In the genomic region with DNA sequence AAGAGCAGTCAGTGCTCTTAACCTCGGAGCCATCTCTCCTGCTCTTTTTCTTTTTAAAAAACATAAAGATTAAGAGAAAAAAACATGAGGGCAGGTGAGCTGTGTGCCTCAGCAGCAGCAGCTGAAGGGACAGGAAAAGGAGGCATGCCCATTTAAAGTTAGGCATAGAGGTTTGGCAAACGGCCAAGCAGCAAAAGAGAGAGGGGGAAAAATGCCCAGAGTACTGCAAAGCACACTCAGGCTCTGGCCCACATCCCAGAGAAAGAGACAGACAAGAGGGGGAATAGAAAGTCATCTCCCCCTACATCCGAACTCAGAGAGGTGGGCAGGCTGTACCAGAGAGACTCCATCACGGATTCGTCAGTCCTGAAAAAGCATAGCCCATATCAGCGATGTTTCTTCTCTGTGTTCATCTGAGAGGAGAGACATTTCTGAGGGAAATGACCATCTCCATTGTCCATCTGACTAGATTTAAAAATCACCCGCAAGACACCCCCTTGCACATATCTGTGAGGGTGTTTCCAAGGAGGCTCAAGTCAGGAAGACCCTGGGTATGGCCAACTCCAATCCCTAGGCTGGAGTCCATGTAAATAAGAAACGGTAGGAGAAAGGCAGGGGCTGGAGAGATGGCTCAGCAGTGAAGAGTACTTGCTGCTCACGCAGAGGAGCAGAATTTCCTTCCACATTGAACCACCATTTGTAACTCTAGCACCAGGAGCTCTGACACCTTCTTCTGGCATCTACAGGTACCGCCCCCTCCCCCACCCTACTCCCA, we compare ENCODE assay signal across 19 mouse cellular contexts. TPM values are rescaled to one million over a fixed set of nuclear protein-coding genes. Genes with fewer than 3 reads are reported as not detected.
DNase-seq lines count a peak whose midpoint lies in the region; ATAC-seq and TF ChIP-seq lines count a peak whose summit lies in the region.
"Had no signal": no experiment of that assay in that cellular context is flagged by ENCODE, and none has a peak within 500 bp of the region (broad histone marks: within the 10 kb centered on the region; RNA-seq: fewer than 3 reads in every experiment).

No protein-coding gene starts in this region.

- H3K36me3 ChIP-seq in embryonic facial prominence, embryonic 12.5 days = no peaks in the 10 kb centered on the region
- H3K36me3 ChIP-seq in embryonic facial prominence, embryonic 10.5 days (replicated peaks) = no peaks in the 10 kb centered on the region
- no peaks in the 10 kb centered on the region for H3K36me3 ChIP-seq in hindbrain, postnatal 0 days (ENCODE audit: insufficient read depth, low read length)
- no peaks in the 10 kb centered on the region for H3K36me3 ChIP-seq in hindbrain, embryonic 10.5 days
- H3K36me3 ChIP-seq in lung, embryonic 14.5 days (ENCODE audit: insufficient read depth) = no peaks in the 10 kb centered on the region
- H3K36me3 ChIP-seq: heart, embryonic 10.5 days; liver, embryonic 12.5 days; neural tube, embryonic 15.5 days; stomach, embryonic 15.5 days had no signal

- peaks cover 12% of the 10 kb centered on the region for H3K4me1 ChIP-seq in embryonic facial prominence, embryonic 12.5 days
- H3K4me1 ChIP-seq in embryonic facial prominence, embryonic 10.5 days = peaks cover 4% of the 10 kb centered on the region; the same call in 1 of the 2 replicates
- no peaks in the 10 kb centered on the region for H3K4me1 ChIP-seq in hindbrain, postnatal 0 days (ENCODE audit: insufficient read depth, low read length)
- H3K4me1 ChIP-seq in hindbrain, embryonic 10.5 days (replicated peaks) = no peaks in the 10 kb centered on the region
- no peaks in the 10 kb centered on the region for H3K4me1 ChIP-seq in lung, embryonic 14.5 days (ENCODE audit: insufficient read depth)
- H3K4me1 ChIP-seq: liver, embryonic 12.5 days; neural tube, embryonic 15.5 days; stomach, embryonic 15.5 days had no signal

- H3K27me3 ChIP-seq in embryonic facial prominence, embryonic 12.5 days = no peaks in the 10 kb centered on the region
- no peaks in the 10 kb centered on the region for H3K27me3 ChIP-seq in embryonic facial prominence, embryonic 10.5 days (replicated peaks; ENCODE audit: low read depth, poor library complexity, severe bottlenecking)
- no peaks in the 10 kb centered on the region for H3K27me3 ChIP-seq in hindbrain, postnatal 0 days (ENCODE audit: insufficient read depth, low read length)
- no peaks in the 10 kb centered on the region for H3K27me3 ChIP-seq in hindbrain, embryonic 10.5 days (ENCODE audit: insufficient read depth, poor library complexity, severe bottlenecking)
- H3K27me3 ChIP-seq in lung, embryonic 14.5 days (ENCODE audit: insufficient read depth, low read length) = no peaks in the 10 kb centered on the region
- H3K27me3 ChIP-seq: liver, embryonic 12.5 days; neural tube, embryonic 15.5 days; stomach, embryonic 15.5 days had no signal

- no peak for DNase-seq in embryonic facial prominence, embryonic 10.5 days (ENCODE audit: low spot score)
- peak; percentile 64 for DNase-seq in hindbrain, postnatal 0 days (ENCODE audit: low spot score)
- DNase-seq in hindbrain, embryonic 10.5 days (ENCODE audit: low spot score) = no peak
- DNase-seq in lung, embryonic 14.5 days = peak; percentile 75
- no peak for DNase-seq in lung, postnatal 10 days
- peak; percentile 52 for DNase-seq in right cerebral cortex, postnatal 4 days
- DNase-seq in right cerebral cortex, postnatal 25 days = no peak
- DNase-seq: adrenal gland, postnatal 10 days; cerebellum, adult 8-10 months; kidney, adult 8-10 months; kidney, postnatal 10 days; lung, adult 18-20 months; right cerebral cortex, adult 18-20 months; thymus, postnatal 25 days had no signal

- 84% methylated on average over 10 of the region's 10 CpGs for WGBS in embryonic facial prominence, embryonic 12.5 days
- WGBS in embryonic facial prominence, embryonic 10.5 days = 88% methylated on average over 10 of the region's 10 CpGs
- WGBS in hindbrain, postnatal 0 days = 71% methylated on average over 10 of the region's 10 CpGs
- 90% methylated on average over 10 of the region's 10 CpGs for whole genome bisulfite sequencing in hindbrain, embryonic 10.5 days
- 72% methylated on average over 10 of the region's 10 CpGs for WGBS in lung, embryonic 14.5 days

- H3K27ac ChIP-seq in embryonic facial prominence, embryonic 12.5 days = 0 out of 2 replicates have a peak overlapping the region, but pooled peaks have one; percentile 41
- H3K27ac ChIP-seq in embryonic facial prominence, embryonic 10.5 days (replicated peaks) = no peak overlapping the region
- H3K27ac ChIP-seq in hindbrain, postnatal 0 days = no peak overlapping the region
- H3K27ac ChIP-seq in hindbrain, embryonic 10.5 days = no peak overlapping the region
- no peak overlapping the region for H3K27ac ChIP-seq in lung, embryonic 14.5 days (ENCODE audit: low read depth)
- H3K27ac ChIP-seq: liver, embryonic 12.5 days; neural tube, embryonic 15.5 days; stomach, embryonic 15.5 days had no signal

- H3K4me2 ChIP-seq in embryonic facial prominence, embryonic 12.5 days (replicated peaks) = no peak overlapping the region
- H3K4me2 ChIP-seq in hindbrain, postnatal 0 days (ENCODE audit: low read depth, low read length) = no peak overlapping the region
- H3K4me2 ChIP-seq in lung, embryonic 14.5 days = no peak overlapping the region
- H3K4me2 ChIP-seq: liver, embryonic 12.5 days; neural tube, embryonic 15.5 days; stomach, embryonic 15.5 days had no signal

- TF ChIP-seq CTCF in hindbrain, postnatal 0 days (IDR thresholded peaks at IDR 0.05; ENCODE audit: low read depth) = no peak
- TF ChIP-seq CTCF in lung, embryonic 14.5 days (IDR thresholded peaks at IDR 0.05; ENCODE audit: low read depth) = no peak

- ATAC-seq in embryonic facial prominence, embryonic 12.5 days (ENCODE audit: insufficient number of reproducible peaks, insufficient read depth, low FRiP score, low TSS enrichment) = no peak
- no peak for ATAC-seq in hindbrain, postnatal 0 days
- no peak for ATAC-seq in lung, embryonic 14.5 days (ENCODE audit: insufficient read depth)
- ATAC-seq: liver, embryonic 12.5 days had no signal

- H3K4me3 ChIP-seq in embryonic facial prominence, embryonic 12.5 days = no peak overlapping the region
- H3K4me3 ChIP-seq in embryonic facial prominence, embryonic 10.5 days = no peak overlapping the region
- no peak overlapping the region for H3K4me3 ChIP-seq in hindbrain, postnatal 0 days (ENCODE audit: low read length)
- H3K4me3 ChIP-seq in hindbrain, embryonic 10.5 days = no peak overlapping the region
- H3K4me3 ChIP-seq in lung, embryonic 14.5 days (ENCODE audit: low read depth, low read length) = no peak overlapping the region
- H3K4me3 ChIP-seq: heart, embryonic 10.5 days; liver, embryonic 12.5 days; neural tube, embryonic 15.5 days; stomach, embryonic 15.5 days had no signal

- no peak overlapping the region for H3K9ac ChIP-seq in embryonic facial prominence, embryonic 12.5 days
- H3K9ac ChIP-seq in hindbrain, postnatal 0 days (replicated peaks; ENCODE audit: low read length) = no peak overlapping the region
- no peak overlapping the region for H3K9ac ChIP-seq in lung, embryonic 14.5 days
- H3K9ac ChIP-seq: liver, embryonic 12.5 days; neural tube, embryonic 15.5 days; stomach, embryonic 15.5 days had no signal

- no peaks in the 10 kb centered on the region for H3K9me3 ChIP-seq in embryonic facial prominence, embryonic 12.5 days
- no peaks in the 10 kb centered on the region for H3K9me3 ChIP-seq in embryonic facial prominence, embryonic 10.5 days
- no peaks in the 10 kb centered on the region for H3K9me3 ChIP-seq in hindbrain, postnatal 0 days (ENCODE audit: low read length)
- H3K9me3 ChIP-seq in hindbrain, embryonic 10.5 days = no peaks in the 10 kb centered on the region
- no peaks in the 10 kb centered on the region for H3K9me3 ChIP-seq in lung, embryonic 14.5 days (ENCODE audit: low read depth, low read length)
- H3K9me3 ChIP-seq: heart, embryonic 10.5 days; liver, embryonic 12.5 days; neural tube, embryonic 15.5 days; stomach, embryonic 15.5 days had no signal

RNA-seq across cellular contexts. Expression of gene Sipa1l2, which starts 41.6 kb away (rescaled TPM):
- polyA plus RNA-seq in embryonic facial prominence, embryonic 12.5 days (2016; fragmentation: Nextera tagmentation; extraction: Ambion mirVana) = 24.1 and 24.2 TPM in 2 replicates
- 12.7 and 14.8 TPM in 2 replicates for polyA plus RNA-seq in embryonic facial prominence, embryonic 10.5 days (2016; fragmentation: Nextera tagmentation; extraction: Ambion mirVana)
- total RNA-seq in hindbrain, postnatal 0 days (2014; rRNA removed) = 62.2 and 62.8 TPM in 2 replicates
- polyA plus RNA-seq in hindbrain, postnatal 0 days (2015; fragmentation: Nextera tagmentation; extraction: Ambion mirVana) = 11.5 and 12.2 TPM in 2 replicates
- 13.9 and 20.1 TPM in 2 replicates for polyA plus RNA-seq in hindbrain, embryonic 10.5 days (2016; fragmentation: Nextera tagmentation; extraction: Ambion mirVana)
- 13.2 and 14.2 TPM in 2 replicates for polyA plus RNA-seq in lung, embryonic 14.5 days (2014; fragmentation: Nextera tagmentation; extraction: Ambion mirVana)

RNA-seq across cellular contexts. Expression of gene Map10, which starts 58.4 kb away (rescaled TPM):
- 7.1 and 8.1 TPM in 2 replicates for polyA plus RNA-seq in embryonic facial prominence, embryonic 12.5 days (2016; fragmentation: Nextera tagmentation; extraction: Ambion mirVana)
- 5.7 and 7.0 TPM in 2 replicates for polyA plus RNA-seq in embryonic facial prominence, embryonic 10.5 days (2016; fragmentation: Nextera tagmentation; extraction: Ambion mirVana)
- total RNA-seq in hindbrain, postnatal 0 days (2014; rRNA removed) = 9.7 and 13.4 TPM in 2 replicates
- 5.5 and 6.3 TPM in 2 replicates for polyA plus RNA-seq in hindbrain, postnatal 0 days (2015; fragmentation: Nextera tagmentation; extraction: Ambion mirVana)
- polyA plus RNA-seq in hindbrain, embryonic 10.5 days (2016; fragmentation: Nextera tagmentation; extraction: Ambion mirVana) = 6.0 and 8.0 TPM in 2 replicates
- polyA plus RNA-seq in lung, embryonic 14.5 days (2014; fragmentation: Nextera tagmentation; extraction: Ambion mirVana) = 7.6 and 8.1 TPM in 2 replicates

Comparison
In these comparisons a context has a peak if more than half of its experiments do, and no peak if none do; other contexts are left out.
1. DNase-seq: peak in hindbrain, postnatal 0 days (single experiment), lung, embryonic 14.5 days (single experiment) and right cerebral cortex, postnatal 4 days (single experiment); none in embryonic facial prominence, embryonic 10.5 days (single experiment), hindbrain, embryonic 10.5 days (single experiment), lung, postnatal 10 days (single experiment) and right cerebral cortex, postnatal 25 days (single experiment).